Mouse (Mus musculus) ES-Bruce4 (cell line): ENCODE data around the gene 1700012P22Rik.

Experiments
- CTCF ChIP-seq: IDR thresholded peaks from one replicate; pipeline ENCODE4 v1.8.1; 2011; ENCODE audit warnings: low read depth, low read length
- EP300 ChIP-seq: IDR thresholded peaks from 2 replicates; pipeline ENCODE4 v1.6.1; 2011; ENCODE audit warnings: low read depth, low read length; ENCODE audit not compliant: insufficient read depth
- POLR2A ChIP-seq: IDR thresholded peaks from one replicate; pipeline ENCODE4 v1.8.1; 2011; ENCODE audit warnings: low read length; ENCODE audit not compliant: insufficient read depth

GRCm38 (mm10) chr4:144404456-144405086, 34.0 kb downstream of the 1700012P22Rik start:
- TF ChIP-seq EP300, result peak; percentile 85
- no peak for TF ChIP-seq CTCF
- TF ChIP-seq POLR2A, result no peak
